Mouse (Mus musculus): ENCODE data around the gene Crtap. TPM values are rescaled to one million over a fixed set of nuclear protein-coding genes. Genes with fewer than 3 reads are reported as not detected.

The Crtap gene
- polyA plus RNA-seq, 1 experiment = 93.7 TPM

GRCm38 (mm10) chr9:114326011-114326748, 64.3 kb downstream of the Crtap start:
- DNase-seq (ENCODE audit: low spot score) = no peak

Other genes with a start within 250 kb of the Crtap start
- gene Bcl2a1c, start 60.5 kb downstream of the Crtap start, polyA plus RNA-seq (2012; rRNA removed) = not detected in 2 replicates
- gene Glb1, start 10.4 kb upstream of the Crtap start, polyA plus RNA-seq (2012; rRNA removed) = 31.6 and 32.3 TPM in 2 replicates
- gene Tmppe, start 10.4 kb upstream of the Crtap start, polyA plus RNA-seq (2012; rRNA removed) = 5.0 and 5.8 TPM in 2 replicates
- 0.91 and 1.7 TPM in 2 replicates for gene Ccr4, start 114.2 kb upstream of the Crtap start, polyA plus RNA-seq (2012; rRNA removed)
- gene C130032M10Rik, start 125.0 kb upstream of the Crtap start, polyA plus RNA-seq (2012; rRNA removed) = 0.10 TPM in 1 of 2 replicates, not detected in the other
- gene Trim71, start 173.7 kb upstream of the Crtap start, polyA plus RNA-seq (2012; rRNA removed) = 0.23 and 0.28 TPM in 2 replicates
- 42.0 and 45.8 TPM in 2 replicates for gene Cnot10, start 249.5 kb upstream of the Crtap start, polyA plus RNA-seq (2012; rRNA removed)